Mouse (Mus musculus) ES-Bruce4 (cell line): ENCODE data around the gene Kxd1.

Experiments used
- EP300 ChIP-seq: IDR thresholded peaks from 2 replicates; pipeline ENCODE4 v1.6.1; 2011; ENCODE audit warnings: low read depth, low read length; ENCODE audit not compliant: insufficient read depth
- POLR2A ChIP-seq: IDR thresholded peaks from one replicate; pipeline ENCODE4 v1.8.1; 2011; ENCODE audit warnings: low read length; ENCODE audit not compliant: insufficient read depth

DNA sequence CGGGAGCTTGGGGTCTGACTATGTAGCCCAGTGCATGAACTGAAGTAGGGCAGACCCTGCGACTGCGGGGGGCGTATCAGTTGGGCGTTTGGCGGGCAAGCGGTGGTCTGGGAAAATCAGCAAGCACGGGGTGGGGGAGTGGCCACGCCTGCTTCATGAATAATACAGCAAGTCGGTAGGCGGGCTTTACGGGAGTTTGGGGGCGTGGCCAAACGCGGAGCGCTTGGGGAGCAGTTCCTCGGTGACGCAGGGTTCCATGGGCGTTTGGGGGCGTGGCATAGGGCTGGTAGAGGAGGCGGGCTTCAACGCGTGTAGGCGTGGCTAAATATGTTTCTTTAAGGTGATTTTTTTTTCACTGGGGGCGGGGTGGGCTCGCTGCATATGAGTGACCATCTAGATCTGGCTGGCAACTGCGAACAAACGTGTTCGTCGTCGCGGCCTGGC, 10.9 kb upstream of the Kxd1 start:
- no peak for TF ChIP-seq EP300
- TF ChIP-seq POLR2A, result no peak
